Mouse (Mus musculus) CH12.LX (cell line): ENCODE results near the gene Slc43a2.

Source experiments
- CTCF ChIP-seq, 2 experiments: IDR thresholded peaks in 1 of 2; conservative IDR thresholded peaks in 1 of 2; 2 replicates each; pipeline ENCODE4 v1.5.1; 2011 to 2012; ENCODE audit warnings: low read depth in 2 of 2, low read length in 2 of 2, improper control_type of control experiment in 1 of 2, inconsistent platforms in 1 of 2, mild to moderate bottlenecking in 1 of 2, moderate library complexity in 1 of 2
- EP300 ChIP-seq: IDR thresholded peaks from 2 replicates; pipeline ENCODE4 v1.6.1; 2011; ENCODE audit warnings: low read length, improper control_type of control experiment
- MAX ChIP-seq: IDR thresholded peaks from 2 replicates; pipeline ENCODE4 v1.6.1; 2011; ENCODE audit warnings: low read length, improper control_type of control experiment
- MYC ChIP-seq: IDR thresholded peaks from 2 replicates; pipeline ENCODE4 v1.6.1; 2011; ENCODE audit warnings: low read depth, mild to moderate bottlenecking, improper control_type of control experiment, low read length
- POLR2A ChIP-seq: IDR thresholded peaks from 2 replicates; pipeline ENCODE4 v1.6.1; 2011; ENCODE audit warnings: low read depth, mild to moderate bottlenecking, improper control_type of control experiment, low read length
- POLR2AphosphoS2 ChIP-seq: IDR thresholded peaks from 2 replicates; pipeline ENCODE4 v1.6.1; 2011; ENCODE audit warnings: low read depth, low read length, improper control_type of control experiment
- SMC3 ChIP-seq: IDR thresholded peaks from 2 replicates; pipeline ENCODE4 v1.6.1; 2011; ENCODE audit warnings: low read depth, low read length, improper control_type of control experiment
- ZNF384 ChIP-seq: IDR thresholded peaks from 2 replicates; pipeline ENCODE4 v1.6.1; 2012; ENCODE audit warnings: low read depth, low read length, improper control_type of control experiment, inconsistent platforms

- TF ChIP-seq POLR2AphosphoS2 (no peak), POLR2A (no peak), ZNF384 (no peak), MYC (no peak), MAX (no peak), CTCF (conservative IDR thresholded peaks at IDR 0.05 in 1 of 2, IDR thresholded peaks at IDR 0.05 in 1 of 2; ENCODE audit: low read depth in 2 of 2, low read length in 2 of 2) (no peak), SMC3 (no peak), EP300 (no peak)
Measured at GRCm38 (mm10) chr11:75568115-75568511, 36.6 kb downstream of the Slc43a2 start.
